Mouse (Mus musculus) erythroblast, adult 5-6 weeks (primary cell): ENCODE data around the gene Sparcl1. TPM values are rescaled to one million over a fixed set of nuclear protein-coding genes. Genes with fewer than 3 reads are reported as not detected.

ENCODE experiments used
- ATAC-seq: replicated peaks from 2 replicates; pipeline ENCODE4 v1.8.0; 2016; ENCODE audit warnings: moderate number of reproducible peaks, mild to moderate bottlenecking, moderate TSS enrichment, inconsistent platforms; ENCODE audit not compliant: poor library complexity, low FRiP score, severe bottlenecking
- total RNA-seq, 2 experiments: library from RNA; stranded (forward) in 1 of 2; stranded (reverse) in 1 of 2; fragments of 150-400 nt in 1 of 2; fragments of 200-764, 138-1000 nt in 1 of 2; gene quantifications; 2 replicates each; pipeline versions ENCODE4 v1.2.3 to v1.2.4; 2015 to 2017; ENCODE audit warnings: low replicate concordance in 2 of 2

Sparcl1 gene
- not detected in 2 replicates for total RNA-seq (2015; ENCODE audit: low replicate concordance)
- total RNA-seq (2017; ENCODE audit: low replicate concordance) = 0.85 TPM in 1 of 2 replicates, not detected in the other

GRCm38 (mm10) chr5:104113491-104114172 lies at the start of gene Sparcl1:
TSS of gene Sparcl1 (minus strand) at chr5:104113733.
- no peak for ATAC-seq

GRCm38 (mm10) chr5:104161390-104161789 lies 47.9 kb upstream of the Sparcl1 start:
- no peak for ATAC-seq

GRCm38 (mm10) chr5:104160581-104160980 lies 47.0 kb upstream of the Sparcl1 start:
- ATAC-seq = no peak

GRCm38 (mm10) chr5:104158332-104159052 lies 45.0 kb upstream of the Sparcl1 start:
- no peak for ATAC-seq

- ATAC-seq = no peak
These were observed 44.2 kb upstream of the Sparcl1 start for GRCm38 (mm10) chr5:104157701-104158100.

GRCm38 (mm10) chr5:104150196-104150595 lies 36.7 kb upstream of the Sparcl1 start:
- ATAC-seq = no peak

GRCm38 (mm10) chr5:104149349-104149748 lies 35.8 kb upstream of the Sparcl1 start:
- no peak for ATAC-seq

GRCm38 (mm10) chr5:104144057-104144456 lies 30.5 kb upstream of the Sparcl1 start:
- no peak for ATAC-seq

- no peak for ATAC-seq
These were observed 27.5 kb upstream of the Sparcl1 start for GRCm38 (mm10) chr5:104141067-104141466.

GRCm38 (mm10) chr5:104137920-104138541 lies 24.5 kb upstream of the Sparcl1 start:
- ATAC-seq = no peak

- no peak for ATAC-seq
These were observed 20.2 kb upstream of the Sparcl1 start for GRCm38 (mm10) chr5:104133752-104134151.

GRCm38 (mm10) chr5:104131544-104131943 lies 18.0 kb upstream of the Sparcl1 start:
- no peak for ATAC-seq

GRCm38 (mm10) chr5:104130891-104131290 lies 17.4 kb upstream of the Sparcl1 start:
- ATAC-seq = no peak

- ATAC-seq = no peak
These were observed 14.9 kb upstream of the Sparcl1 start for GRCm38 (mm10) chr5:104128281-104129031.

- no peak for ATAC-seq
These were observed 13.8 kb upstream of the Sparcl1 start for GRCm38 (mm10) chr5:104127351-104127750.

- no peak for ATAC-seq
These were observed 13.2 kb upstream of the Sparcl1 start for GRCm38 (mm10) chr5:104126561-104127320.

GRCm38 (mm10) chr5:104124016-104124658 lies 10.6 kb upstream of the Sparcl1 start:
- ATAC-seq = no peak

GRCm38 (mm10) chr5:104115890-104116289 lies 2.4 kb upstream of the Sparcl1 start:
- ATAC-seq = no peak

GRCm38 (mm10) chr5:104115118-104115517 lies 1.6 kb upstream of the Sparcl1 start:
- ATAC-seq = no peak
